ENCODE assay signal across 8 mouse cellular contexts in genomic region chr11:120347791-120348683, GRCm38 (mm10). TPM values are rescaled to one million over a fixed set of nuclear protein-coding genes. Genes with fewer than 3 reads are reported as not detected.
A peak's percentile ranks its signal among the peaks of the same experiment; 100 is the strongest.
DNase-seq lines count a peak whose midpoint lies in the region; ATAC-seq lines count a peak whose summit lies in the region.

Actg1 (minus strand) TSS chr11:120348542.

- peak; percentile 80 for ATAC-seq in hindbrain, embryonic 13.5 days (ENCODE audit: low FRiP score)

- H3K9me3 ChIP-seq in hindbrain, embryonic 13.5 days = no peaks in the 10 kb centered on the region

- H3K27ac ChIP-seq in hindbrain, embryonic 13.5 days = peak within 1 kb of the TSS; percentile 100

- peak within 1 kb of the TSS; percentile 100 for H3K9ac ChIP-seq in hindbrain, embryonic 13.5 days

- peak; percentile 80 for DNase-seq in R1 (ENCODE audit: low read depth, low spot score)
- peak; percentile 95 to 96 for DNase-seq in cerebellum, postnatal 10 days
- DNase-seq in frontal cortex, postnatal 14 days (ENCODE audit: low spot score in 2 of 2) = peak; percentile 28 to 77
- DNase-seq in left cerebral cortex, adult 11 months (ENCODE audit: low spot score) = peak; percentile 71
- peak; percentile 91 to 95 for DNase-seq in lung, postnatal 4 days
- DNase-seq in right cerebral cortex, adult 2 months (ENCODE audit: low spot score in 2 of 2) = peak; percentile 72 to 79
- DNase-seq in urinary bladder, postnatal 14 days (ENCODE audit: low spot score) = peak; percentile 85

- peaks cover 59% of the 10 kb centered on the region for H3K4me1 ChIP-seq in hindbrain, embryonic 13.5 days (replicated peaks)

- H3K27me3 ChIP-seq in hindbrain, embryonic 13.5 days = no peaks in the 10 kb centered on the region

- peak within 1 kb of the TSS; percentile 95 for H3K4me2 ChIP-seq in hindbrain, embryonic 13.5 days

- H3K4me3 ChIP-seq in hindbrain, embryonic 13.5 days = peak within 1 kb of the TSS; percentile 100

- 1% methylated on average over 79 of the region's 103 CpGs for WGBS in hindbrain, embryonic 13.5 days

- peaks cover 23% of the 10 kb centered on the region for H3K36me3 ChIP-seq in hindbrain, embryonic 13.5 days

RNA-seq across cellular contexts. Expression of gene Actg1, which starts in this region (rescaled TPM):
- polyA plus RNA-seq in hindbrain, embryonic 13.5 days (2015; fragmentation: Nextera tagmentation; extraction: Ambion mirVana) = 4,110 and 4,339 TPM in 2 replicates

Comparison
In these comparisons a context has a peak if more than half of its experiments do, and no peak if none do; other contexts are left out.
1. Peak in every context shown above with its lines: DNase-seq, ATAC-seq, H3K4me3 ChIP-seq and H3K27ac ChIP-seq.